Mouse (Mus musculus) heart, adult 9 months (tissue): Measurements from ENCODE around the gene Thtpa.

ENCODE experiments used
- DNase-seq, 2 experiments: peaks; one replicate each; pipeline ENCODE4 v3.0.0; 2022; ENCODE audit warnings: low spot score in 2 of 2

Gene Thtpa

GRCm38 (mm10) chr14:55135676-55136075, 41.1 kb downstream of the Thtpa start:
- DNase-seq: no peak

GRCm38 (mm10) chr14:55139313-55139712, 44.7 kb downstream of the Thtpa start:
- no peak for DNase-seq

GRCm38 (mm10) chr14:55146324-55146723, 51.7 kb downstream of the Thtpa start:
- no peak for DNase-seq

GRCm38 (mm10) chr14:55146829-55147401, 52.3 kb downstream of the Thtpa start:
- DNase-seq: peak; percentile 44 to 56

GRCm38 (mm10) chr14:55148363-55148915, 53.9 kb downstream of the Thtpa start:
- DNase-seq: peak; percentile 14 to 23
